Mouse (Mus musculus): Measurements from ENCODE around the gene Tnfrsf22.

The Tnfrsf22 gene

GRCm38 (mm10) chr7:143643949-143644348 lies 5.5 kb downstream of the Tnfrsf22 start:
- intact Hi-C loops (cut with DNase I), result loop anchor here (5.0 kb wide), 1 partner anchor 38 kb away; no protein-coding TSS in a partner anchor

- intact Hi-C loops (cut with DNase I), result no loop called here
These were observed 12.8 kb downstream of the Tnfrsf22 start for GRCm38 (mm10) chr7:143636674-143637073.

GRCm38 (mm10) chr7:143631503-143631902 lies 18.0 kb downstream of the Tnfrsf22 start:
- intact Hi-C loops (cut with DNase I), result no loop called here

- intact Hi-C loops (cut with DNase I), result no loop called here
These were observed 20.0 kb downstream of the Tnfrsf22 start for GRCm38 (mm10) chr7:143629501-143629900.

GRCm38 (mm10) chr7:143628540-143628939 lies 20.9 kb downstream of the Tnfrsf22 start, which contains the start of gene Tnfrsf26:
Gene Tnfrsf26 (minus strand): TSS chr7:143628722.
- intact Hi-C loops (cut with DNase I), result no loop called here

- intact Hi-C loops (cut with DNase I), result no loop called here
These were observed 21.7 kb downstream of the Tnfrsf22 start for GRCm38 (mm10) chr7:143627555-143628286.

- intact Hi-C loops (cut with DNase I), result no loop called here
These were observed 23.3 kb downstream of the Tnfrsf22 start for GRCm38 (mm10) chr7:143626178-143626577.

- intact Hi-C loops (cut with DNase I), result no loop called here
These were observed 24.3 kb downstream of the Tnfrsf22 start for GRCm38 (mm10) chr7:143625151-143625550.

- intact Hi-C loops (cut with DNase I), result no loop called here
These were observed 24.9 kb downstream of the Tnfrsf22 start for GRCm38 (mm10) chr7:143624561-143624960.

GRCm38 (mm10) chr7:143620951-143621350 lies 28.5 kb downstream of the Tnfrsf22 start:
- intact Hi-C loops (cut with DNase I), result no loop called here

GRCm38 (mm10) chr7:143614404-143615135 lies 34.9 kb downstream of the Tnfrsf22 start:
- intact Hi-C loops (cut with DNase I), result no loop called here

- intact Hi-C loops (cut with DNase I), result no loop called here
These were observed 37.2 kb downstream of the Tnfrsf22 start for GRCm38 (mm10) chr7:143612215-143612614.

GRCm38 (mm10) chr7:143605321-143605720 lies 44.1 kb downstream of the Tnfrsf22 start:
- intact Hi-C loops (cut with DNase I), result no loop called here

- intact Hi-C loops (cut with DNase I), result no loop called here
These were observed 44.6 kb downstream of the Tnfrsf22 start for GRCm38 (mm10) chr7:143604889-143605288.

GRCm38 (mm10) chr7:143601705-143602104 lies 47.8 kb downstream of the Tnfrsf22 start:
- intact Hi-C loops (cut with DNase I), result no loop called here

GRCm38 (mm10) chr7:143600231-143600740 lies 49.2 kb downstream of the Tnfrsf22 start:
- intact Hi-C loops (cut with DNase I), result no loop called here

- intact Hi-C loops (cut with DNase I), result no loop called here
These were observed 49.8 kb downstream of the Tnfrsf22 start, which contains the start of gene Cars for GRCm38 (mm10) chr7:143599428-143600230. Gene Cars (minus strand): TSS chr7:143600090.

- intact Hi-C loops (cut with DNase I), result no loop called here
These were observed 54.6 kb downstream of the Tnfrsf22 start for GRCm38 (mm10) chr7:143594865-143595264.

- intact Hi-C loops (cut with DNase I), result no loop called here
These were observed 57.2 kb downstream of the Tnfrsf22 start for GRCm38 (mm10) chr7:143592255-143592654.

- intact Hi-C loops (cut with DNase I), result loop anchor here (10.0 kb wide), 1 partner anchor 167 kb away; the partner anchor contains the start of gene Osbpl5
These were observed 61.5 kb downstream of the Tnfrsf22 start for GRCm38 (mm10) chr7:143588006-143588405.

- intact Hi-C loops (cut with DNase I), result loop anchor here (10.0 kb wide), 1 partner anchor 167 kb away; the partner anchor contains the start of gene Osbpl5
These were observed 61.9 kb downstream of the Tnfrsf22 start for GRCm38 (mm10) chr7:143587586-143587985.
